Mouse (Mus musculus) heart, postnatal 0 days (tissue): ENCODE data around the gene Urod. TPM values are rescaled to one million over a fixed set of nuclear protein-coding genes. Genes with fewer than 3 reads are reported as not detected.

Experiments
- ATAC-seq: fragments of 200-750 bp; cut with Nextera tagmentation; 2 replicates; pipeline ENCODE4 v1.8.0; 2017; ENCODE audit warnings: low read depth, moderate number of reproducible peaks, moderate library complexity; ENCODE audit not compliant: insufficient read depth
- DNase-seq: peaks from one replicate; pipeline ENCODE4 v3.0.0-alpha.2; 2016; ENCODE audit warnings: low spot score
- H3K27ac ChIP-seq: fragments of 300-500 bp; sonication (generic); 2 replicates; pipeline ENCODE4 v1.5.1; 2014; ENCODE audit warnings: low read depth, mild to moderate bottlenecking
- H3K27me3 ChIP-seq: fragments of 300-500 bp; sonication (generic); 2 replicates; pipeline ENCODE4 v1.6.1; 2014; ENCODE audit warnings: low read length, mixed read lengths; ENCODE audit not compliant: control insufficient read depth, insufficient read depth
- H3K36me3 ChIP-seq: fragments of 300-500 bp; sonication (generic); replicated peaks from 2 replicates; pipeline ENCODE4 v1.6.1; 2014; ENCODE audit warnings: low read length, mixed read lengths; ENCODE audit not compliant: control insufficient read depth, insufficient read depth
- H3K4me1 ChIP-seq: fragments of 300-500 bp; sonication (generic); 2 replicates; pipeline ENCODE4 v1.6.1; 2014; ENCODE audit warnings: antibody characterized with exemption; ENCODE audit not compliant: control insufficient read depth, insufficient read depth
- H3K4me2 ChIP-seq: fragments of 300-500 bp; sonication (generic); 2 replicates; pipeline ENCODE4 v1.6.1; 2014; ENCODE audit warnings: low read depth, mild to moderate bottlenecking, low read length, moderate library complexity
- H3K4me3 ChIP-seq: fragments of 300-500 bp; sonication (generic); 2 replicates; pipeline ENCODE4 v1.5.1; 2014; ENCODE audit warnings: low read depth, low read length
- H3K9ac ChIP-seq: fragments of 300-500 bp; sonication (generic); replicated peaks from 2 replicates; pipeline ENCODE4 v1.6.1; 2014; ENCODE audit warnings: low read depth, low read length, mixed read lengths
- H3K9me3 ChIP-seq: fragments of 300-500 bp; sonication (generic); replicated peaks from 2 replicates; pipeline ENCODE4 v1.6.1; 2016; ENCODE audit warnings: low read length; ENCODE audit not compliant: control insufficient read depth
- CTCF ChIP-seq: IDR thresholded peaks from 2 replicates; pipeline ENCODE4 v1.5.1; 2016; ENCODE audit warnings: antibody characterized with exemption, control low read depth, low read depth
- EP300 ChIP-seq: IDR thresholded peaks from 2 replicates; pipeline ENCODE4 v1.6.1; 2016; ENCODE audit warnings: antibody characterized with exemption, low read depth
- WGBS: fragments of 180-500 bp; shearing (Covaris S2); extraction: QIAGEN DNeasy Blood & Tissue Kit; methylation state at CpG from one replicate; pipeline ENCODE4 v1.1.7; 2014; 5-methylcytosine and 5-hydroxymethylcytosine counted together
- polyA plus RNA-seq: library from polyadenylated mRNA; unstranded; fragments of >200 nt; fragmentation: Nextera tagmentation; extraction: Ambion mirVana; gene quantifications from 2 replicates; pipeline ENCODE4 v1.2.1, GENCODE M21; 2015
- total RNA-seq: library from RNA; depleted of rRNA; stranded (reverse); fragments of >200 nt; gene quantifications from 2 replicates; pipeline ENCODE4 v1.2.3, GENCODE M21; 2014; ENCODE audit warnings: low replicate concordance; rRNA removed

The Urod gene
- total and polyA plus RNA-seq, 2 experiments from 2014 or later: 103 to 110 TPM

DNA sequence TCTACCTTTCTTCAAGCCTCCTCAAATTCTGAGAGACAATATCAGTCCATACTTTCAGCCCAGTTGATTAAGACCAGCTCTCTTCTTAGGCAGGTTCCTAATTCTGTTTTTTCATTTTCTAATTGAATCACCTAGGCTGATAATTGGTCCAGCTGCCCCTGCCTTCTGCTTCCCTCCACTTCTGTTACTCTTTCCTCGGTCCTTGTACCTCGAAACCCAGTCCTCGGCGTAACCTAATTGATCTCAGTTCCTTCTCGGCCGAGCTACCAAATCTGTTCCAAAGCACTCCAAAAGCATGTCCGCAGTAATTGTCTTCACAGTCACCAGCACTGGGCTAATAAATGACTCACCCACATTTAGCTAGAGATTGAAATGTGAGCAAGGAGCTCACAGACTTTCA lies 39.3 kb downstream of the Urod start:
- H3K9me3 ChIP-seq: no peaks in the 10 kb centered on the region
- no peaks in the 10 kb centered on the region for H3K4me1 ChIP-seq
- H3K36me3 ChIP-seq: no peaks in the 10 kb centered on the region
- no peak overlapping the region for H3K4me2 ChIP-seq
- no peak overlapping the region for H3K4me3 ChIP-seq
- 89% methylated on average over 7 of the region's 7 CpGs for WGBS
- no peak overlapping the region for H3K27ac ChIP-seq
- TF ChIP-seq CTCF: no peak
- no peak for TF ChIP-seq EP300
- DNase-seq (no peak), ATAC-seq (no peak)
- no peak overlapping the region for H3K9ac ChIP-seq
- no peaks in the 10 kb centered on the region for H3K27me3 ChIP-seq

- no peak for ATAC-seq
These were observed 42.6 kb downstream of the Urod start for GRCm38 (mm10) chr4:116951642-116952041.

DNA sequence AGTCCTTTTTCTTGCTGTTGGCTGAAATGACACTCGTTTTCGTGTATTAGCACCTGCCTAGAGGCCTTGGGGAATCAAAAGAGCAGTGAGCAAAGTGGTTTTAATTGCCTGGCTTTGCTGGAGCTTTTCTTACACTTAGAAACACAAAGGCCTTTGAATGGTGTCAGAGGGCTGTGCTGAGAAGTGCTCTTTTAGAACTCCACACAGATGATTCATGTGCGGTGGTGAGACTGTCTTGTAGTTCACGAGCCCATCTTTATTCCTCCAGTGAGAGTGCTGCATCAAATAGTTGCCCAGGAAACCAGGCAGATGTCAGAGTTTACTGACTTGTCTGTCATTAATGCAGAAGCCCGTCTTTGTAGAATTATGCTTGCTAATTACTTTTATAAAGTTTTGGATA lies 50.2 kb downstream of the Urod start:
- no peak overlapping the region for H3K4me3 ChIP-seq
- H3K4me1 ChIP-seq: no peaks in the 10 kb centered on the region
- DNase-seq (no peak), ATAC-seq (no peak)
- WGBS: 68% methylated on average over 5 of the region's 5 CpGs
- H3K9me3 ChIP-seq: no peaks in the 10 kb centered on the region
- no peaks in the 10 kb centered on the region for H3K27me3 ChIP-seq
- TF ChIP-seq EP300 (no peak), CTCF (no peak)
- no peak overlapping the region for H3K4me2 ChIP-seq
- no peak overlapping the region for H3K27ac ChIP-seq
- H3K9ac ChIP-seq: no peak overlapping the region
- no peaks in the 10 kb centered on the region for H3K36me3 ChIP-seq

More at GRCm38 (mm10) chr4:116951642-116952041, 42.6 kb downstream of the Urod start:
- DNase-seq: no peak
- no peak for TF ChIP-seq EP300
- TF ChIP-seq CTCF: peak; percentile 33
- no peak overlapping the region for H3K27ac ChIP-seq
- no peak overlapping the region for H3K4me3 ChIP-seq
- H3K27me3 ChIP-seq: no peaks in the 10 kb centered on the region
- no peak overlapping the region for H3K4me2 ChIP-seq
- 22% methylated on average over 1 of the region's 1 CpGs for WGBS
- H3K9ac ChIP-seq: no peak overlapping the region
- no peaks in the 10 kb centered on the region for H3K4me1 ChIP-seq
- H3K36me3 ChIP-seq: no peaks in the 10 kb centered on the region
- H3K9me3 ChIP-seq: no peaks in the 10 kb centered on the region

- ATAC-seq (no peak), DNase-seq (no peak)
- H3K27me3 ChIP-seq: no peaks in the 10 kb centered on the region
- no peak overlapping the region for H3K4me3 ChIP-seq
- TF ChIP-seq CTCF: no peak
- TF ChIP-seq EP300: no peak
- no peaks in the 10 kb centered on the region for H3K9me3 ChIP-seq
- no peaks in the 10 kb centered on the region for H3K4me1 ChIP-seq
- no peak overlapping the region for H3K4me2 ChIP-seq
- no peaks in the 10 kb centered on the region for H3K36me3 ChIP-seq
- H3K27ac ChIP-seq: no peak overlapping the region
- no peak overlapping the region for H3K9ac ChIP-seq
- WGBS: 73% methylated on average over 2 of the region's 2 CpGs
These were observed 51.5 kb downstream of the Urod start for GRCm38 (mm10) chr4:116942695-116943094.

Other genes with a start within 250 kb of the Urod start
- gene Toe1, start 186.8 kb downstream of the Urod start, total RNA-seq: 20.3 and 46.9 TPM in 2 replicates
- 17.3 and 17.5 TPM in 2 replicates for gene Toe1, start 186.8 kb downstream of the Urod start, polyA plus RNA-seq
- gene Mutyh, start 186.7 kb downstream of the Urod start, total RNA-seq: 2.6 and 6.9 TPM in 2 replicates
- 3.9 and 4.4 TPM in 2 replicates for gene Mutyh, start 186.7 kb downstream of the Urod start, polyA plus RNA-seq
- 2.2 and 3.4 TPM in 2 replicates for gene Hpdl, start 172.7 kb downstream of the Urod start, total RNA-seq
- 2.1 and 2.9 TPM in 2 replicates for gene Hpdl, start 172.7 kb downstream of the Urod start, polyA plus RNA-seq
- gene Zswim5, start 117.0 kb downstream of the Urod start, total RNA-seq: 1.4 and 1.5 TPM in 2 replicates
- 0.34 TPM in 2 replicates for gene Zswim5, start 117.0 kb downstream of the Urod start, polyA plus RNA-seq
- 14.4 and 19.2 TPM in 2 replicates for gene Hectd3, start 904 bp upstream of the Urod start, total RNA-seq
- 5.3 and 5.6 TPM in 2 replicates for gene Hectd3, start 904 bp upstream of the Urod start, polyA plus RNA-seq
- 10.7 and 14.0 TPM in 2 replicates for gene Eif2b3, start 25.0 kb upstream of the Urod start, total RNA-seq
- 25.7 and 27.5 TPM in 2 replicates for gene Eif2b3, start 25.0 kb upstream of the Urod start, polyA plus RNA-seq
- gene Ptch2, start 101.7 kb upstream of the Urod start, total RNA-seq: 3.2 and 3.6 TPM in 2 replicates
- gene Ptch2, start 101.7 kb upstream of the Urod start, polyA plus RNA-seq: 1.2 and 1.4 TPM in 2 replicates
- gene Btbd19, start 131.3 kb upstream of the Urod start, total RNA-seq: 7.4 and 8.6 TPM in 2 replicates
- gene Btbd19, start 131.3 kb upstream of the Urod start, polyA plus RNA-seq: 2.7 and 2.8 TPM in 2 replicates
- not detected in 2 replicates for gene Tctex1d4, start 132.4 kb upstream of the Urod start, total RNA-seq
- 1.3 TPM in 1 of 2 replicates, not detected in the other for gene Tctex1d4, start 132.4 kb upstream of the Urod start, polyA plus RNA-seq
- gene Plk3, start 139.6 kb upstream of the Urod start, total RNA-seq: 1.6 and 4.0 TPM in 2 replicates
- gene Plk3, start 139.6 kb upstream of the Urod start, polyA plus RNA-seq: 1.6 and 1.9 TPM in 2 replicates
- 638 and 752 TPM in 2 replicates for gene Rps8, start 161.8 kb upstream of the Urod start, total RNA-seq
- gene Rps8, start 161.8 kb upstream of the Urod start, polyA plus RNA-seq: 456 and 475 TPM in 2 replicates
- 8.2 and 23.3 TPM in 2 replicates for gene Kif2c, start 188.2 kb upstream of the Urod start, total RNA-seq
- gene Kif2c, start 188.2 kb upstream of the Urod start, polyA plus RNA-seq: 8.9 and 10.3 TPM in 2 replicates